Mouse (Mus musculus): ENCODE measurements around the gene RPS10-NUDT3.

GRCm38 (mm10) chr17:27574470-27575115 is 60.4 kb downstream of the RPS10-NUDT3 start:
- TF ChIP-seq CTCF (conservative IDR thresholded peaks at IDR 0.05; ENCODE audit: low read length) (no peak), NANOG (IDR thresholded peaks at IDR 0.05; ENCODE audit: borderline replicate concordance, low read length) (no peak)
